Mouse (Mus musculus): Measurements from ENCODE around the gene Fhit. TPM values are rescaled to one million over a fixed set of nuclear protein-coding genes. Genes with fewer than 3 reads are reported as not detected.
A peak's percentile ranks its signal among the peaks of the same experiment; 100 is the strongest.

The Fhit gene
- polyA plus RNA-seq, 1 experiment from 2014 or later = 4.8 TPM

DNA sequence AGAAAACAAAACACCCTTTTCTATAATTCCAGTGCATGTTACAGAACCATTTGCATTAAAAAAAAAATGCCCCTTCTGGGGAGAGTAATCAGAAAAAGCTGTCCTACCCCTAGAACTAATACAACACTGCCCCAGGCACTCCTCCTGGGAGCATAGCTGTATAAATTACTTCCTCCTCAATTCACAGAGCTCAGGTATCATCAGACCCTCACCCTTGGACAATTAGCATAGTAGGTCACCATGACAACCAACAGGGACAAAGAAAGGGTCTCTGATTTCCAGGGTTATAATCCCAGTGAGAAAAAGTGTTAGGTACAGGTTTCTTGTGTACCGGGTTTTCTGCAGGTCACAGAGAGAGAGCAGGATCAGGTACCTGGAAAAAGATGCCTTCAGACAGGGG is 654.3 kb downstream of the Fhit start:
- no peak; the same call in 1 of the 2 replicates for ATAC-seq (ENCODE audit: insufficient number of reproducible peaks, insufficient read depth, low FRiP score, low TSS enrichment, low read depth)
- H3K4me1 ChIP-seq (replicated peaks) = no peaks in the 10 kb centered on the region; the same call in 1 of the 2 replicates
- H3K27ac ChIP-seq = no peak overlapping the region
- 22% methylated on average over 1 of the region's 1 CpGs for WGBS
- no peaks in the 10 kb centered on the region for H3K9me3 ChIP-seq
- H3K4me2 ChIP-seq = no peak overlapping the region
- H3K4me3 ChIP-seq (replicated peaks) = no peak overlapping the region
- H3K27me3 ChIP-seq = no peaks in the 10 kb centered on the region
- H3K36me3 ChIP-seq = no peaks in the 10 kb centered on the region
- H3K9ac ChIP-seq (replicated peaks) = no peak overlapping the region

DNA sequence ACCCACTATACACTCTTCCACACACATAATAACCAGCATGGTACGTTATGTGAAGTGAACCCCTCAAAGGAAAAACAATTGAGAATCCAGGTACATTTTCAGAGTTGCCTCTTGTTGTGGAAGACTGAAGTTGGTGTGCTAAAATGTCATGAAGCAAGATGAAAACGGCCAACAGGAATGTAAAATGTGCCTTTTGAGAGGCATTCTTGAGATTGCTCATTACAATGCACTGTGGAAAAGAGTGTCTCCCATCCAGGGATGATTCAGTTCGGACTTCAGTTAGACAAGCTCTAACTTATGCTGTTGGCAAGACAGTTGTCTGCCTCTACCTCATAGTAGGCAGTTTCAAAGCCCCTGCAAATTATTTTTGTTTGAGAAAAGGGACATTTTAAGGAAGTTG is 676.0 kb downstream of the Fhit start:
- no peak overlapping the region for H3K4me3 ChIP-seq (replicated peaks)

DNA sequence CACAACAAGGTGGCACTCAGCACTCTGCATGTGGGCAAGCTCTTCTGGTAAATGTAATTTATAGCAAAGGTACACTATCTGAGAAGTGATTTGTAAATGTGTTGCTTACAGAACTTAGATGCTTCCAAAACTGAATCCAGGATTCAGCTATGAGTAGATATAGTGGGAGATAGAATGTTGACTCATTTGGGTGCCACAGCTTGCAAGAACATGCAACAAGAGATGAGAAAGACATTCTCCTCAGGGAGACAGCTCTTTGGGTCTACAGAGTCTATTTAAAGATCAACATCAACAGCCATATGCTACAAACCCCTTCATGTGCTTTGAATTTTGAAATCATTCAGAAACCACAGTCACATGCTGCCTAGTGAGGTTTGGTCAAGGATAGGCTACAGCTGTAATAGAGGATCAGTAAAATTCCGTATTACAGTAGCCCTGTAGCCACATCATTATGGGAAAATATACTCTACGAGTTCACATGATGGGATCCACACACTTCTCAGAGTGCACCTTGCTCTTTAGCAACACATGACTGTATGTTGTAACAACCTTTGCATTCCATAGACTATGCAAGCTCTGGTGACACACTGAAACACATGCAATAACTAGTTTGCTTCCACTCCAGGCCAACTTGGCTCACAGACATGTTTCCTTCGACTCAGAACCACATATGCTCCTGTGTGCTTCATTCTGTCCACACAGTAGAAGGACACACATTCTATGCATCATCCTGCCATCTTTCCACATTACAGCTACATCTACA is 678.8 kb downstream of the Fhit start:
- Histone ChIP-seq H3K4me2 (no peak overlapping the region), H3K9ac (replicated peaks) (no peak overlapping the region), H3K36me3 (no peaks in the 10 kb centered on the region), H3K27me3 (no peaks in the 10 kb centered on the region), H3K4me3 (replicated peaks) (no peak overlapping the region), H3K4me1 (replicated peaks) (no peaks in the 10 kb centered on the region), H3K9me3 (no peaks in the 10 kb centered on the region), H3K27ac (no peak overlapping the region)
- WGBS = 93% methylated on average over 3 of the region's 3 CpGs
- no peak for ATAC-seq (ENCODE audit: insufficient number of reproducible peaks, insufficient read depth, low FRiP score, low TSS enrichment, low read depth)

More for the DNA sequence above, 676.0 kb downstream of the Fhit start:
- H3K27me3 ChIP-seq = no peaks in the 10 kb centered on the region
- H3K9ac ChIP-seq (replicated peaks) = no peak overlapping the region
- H3K4me1 ChIP-seq (replicated peaks) = no peaks in the 10 kb centered on the region
- H3K36me3 ChIP-seq = no peaks in the 10 kb centered on the region
- 80% methylated on average over 3 of the region's 3 CpGs for WGBS
- H3K9me3 ChIP-seq = no peaks in the 10 kb centered on the region
- no peak for ATAC-seq (ENCODE audit: insufficient number of reproducible peaks, insufficient read depth, low FRiP score, low TSS enrichment, low read depth)
- no peak overlapping the region for H3K27ac ChIP-seq
- H3K4me2 ChIP-seq = no peak overlapping the region

DNA sequence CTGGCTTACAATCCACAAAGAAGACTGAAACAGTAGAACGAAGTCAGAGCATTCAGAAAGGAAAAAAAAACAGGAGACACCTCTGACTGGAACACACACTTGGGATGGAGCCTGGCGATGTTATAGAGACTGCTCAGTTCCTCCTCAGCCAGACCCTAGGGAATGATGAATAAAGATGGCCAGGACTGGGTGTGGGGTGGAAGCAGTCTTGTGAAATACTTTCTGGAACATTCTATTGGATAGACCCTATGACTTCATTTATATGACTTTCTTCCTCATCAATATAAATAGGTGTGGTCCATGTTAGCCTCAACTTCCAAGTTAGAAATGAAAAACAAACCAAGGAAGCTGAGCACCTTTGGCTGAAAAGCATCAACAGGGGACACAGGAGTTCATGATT is 680.5 kb downstream of the Fhit start:
- Histone ChIP-seq H3K36me3 (no peaks in the 10 kb centered on the region), H3K9me3 (no peaks in the 10 kb centered on the region), H3K4me2 (no peak overlapping the region), H3K4me1 (replicated peaks) (no peaks in the 10 kb centered on the region), H3K27ac (no peak overlapping the region), H3K9ac (replicated peaks) (no peak overlapping the region), H3K27me3 (no peaks in the 10 kb centered on the region), H3K4me3 (replicated peaks) (no peak overlapping the region)
- ATAC-seq (ENCODE audit: insufficient number of reproducible peaks, insufficient read depth, low FRiP score, low TSS enrichment, low read depth) = no peak
- 77% methylated on average over 2 of the region's 2 CpGs for WGBS

DNA sequence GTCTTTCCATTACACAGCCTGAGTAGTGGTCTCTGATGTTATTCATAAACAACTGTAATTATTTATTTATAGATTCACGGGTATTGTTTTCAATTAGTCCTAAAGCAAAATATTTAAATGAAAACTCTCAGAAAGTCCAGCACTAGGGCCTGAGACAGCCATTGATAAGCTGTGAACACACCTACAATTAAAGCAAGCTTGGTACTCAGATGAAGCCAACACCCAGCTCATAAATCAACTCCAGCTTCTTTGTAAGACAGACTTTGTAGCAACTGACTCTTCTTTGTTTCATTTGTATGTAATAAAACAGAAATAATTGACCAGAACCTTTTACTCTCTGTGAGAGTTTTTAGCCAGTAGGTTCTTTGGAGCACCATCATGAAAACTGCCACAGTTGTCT is 681.2 kb downstream of the Fhit start:
- ATAC-seq (ENCODE audit: insufficient number of reproducible peaks, insufficient read depth, low FRiP score, low TSS enrichment, low read depth) = no peak
- Histone ChIP-seq H3K9ac (replicated peaks) (no peak overlapping the region), H3K27me3 (no peaks in the 10 kb centered on the region), H3K4me1 (replicated peaks) (no peaks in the 10 kb centered on the region), H3K27ac (no peak overlapping the region), H3K4me2 (no peak overlapping the region), H3K9me3 (no peaks in the 10 kb centered on the region), H3K36me3 (no peaks in the 10 kb centered on the region), H3K4me3 (replicated peaks) (no peak overlapping the region)
- WGBS = 78% methylated on average over 1 of the region's 1 CpGs

DNA sequence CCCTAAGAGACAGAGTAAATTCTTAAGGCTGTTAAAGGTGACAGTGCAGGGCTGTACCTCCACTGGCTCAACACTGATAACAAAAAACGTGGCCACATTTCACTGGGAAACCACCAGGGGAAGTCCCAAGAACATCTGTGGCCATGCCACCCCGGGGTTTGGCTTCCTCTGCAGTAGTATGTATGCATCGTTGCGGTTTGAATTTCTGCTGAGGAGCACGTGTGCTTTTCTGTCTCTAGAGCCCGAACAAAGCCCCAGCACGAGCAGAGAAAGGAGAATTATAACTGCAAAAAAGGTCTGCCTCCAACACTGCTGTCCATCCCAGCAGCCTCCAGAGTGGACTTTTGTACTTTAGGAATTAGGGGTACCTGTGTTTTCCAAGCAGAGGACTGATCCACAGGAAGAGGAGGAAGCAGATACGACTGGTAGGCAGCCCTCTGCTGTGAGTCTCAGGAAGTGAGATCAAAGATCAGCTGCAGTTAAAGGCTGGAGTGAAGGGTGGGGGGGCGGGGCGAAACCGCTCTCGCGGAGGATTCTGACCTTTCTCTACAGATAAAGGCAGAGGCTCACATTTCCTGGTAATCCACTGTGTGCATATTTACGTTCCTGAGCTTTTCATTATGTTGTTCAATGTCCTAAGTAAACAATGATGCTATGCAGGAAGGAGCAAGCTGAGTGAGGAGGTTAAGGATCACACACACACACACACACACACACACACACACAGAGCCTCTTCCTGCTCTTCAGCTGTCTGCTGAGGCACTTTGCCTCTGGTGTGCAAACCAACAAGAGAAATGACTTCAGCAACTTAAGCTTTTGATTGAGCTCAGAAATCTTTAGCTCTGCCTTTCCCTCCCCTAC is 708.6 kb downstream of the Fhit start:
- Histone ChIP-seq H3K9me3 (no peaks in the 10 kb centered on the region), H3K4me1 (replicated peaks) (peaks cover 9% of the 10 kb centered on the region), H3K36me3 (no peaks in the 10 kb centered on the region), H3K27me3 (no peaks in the 10 kb centered on the region), H3K4me3 (replicated peaks) (peak overlapping the region; percentile 22), H3K4me2 (peak overlapping the region; percentile 51), H3K9ac (replicated peaks) (peak overlapping the region; percentile 42), H3K27ac (peak overlapping the region; percentile 12; the same call in 1 of the 2 replicates)
- 15% methylated on average over 14 of the region's 14 CpGs for WGBS
- no peak; the same call in 1 of the 2 replicates for ATAC-seq (ENCODE audit: insufficient number of reproducible peaks, insufficient read depth, low FRiP score, low TSS enrichment, low read depth)

DNA sequence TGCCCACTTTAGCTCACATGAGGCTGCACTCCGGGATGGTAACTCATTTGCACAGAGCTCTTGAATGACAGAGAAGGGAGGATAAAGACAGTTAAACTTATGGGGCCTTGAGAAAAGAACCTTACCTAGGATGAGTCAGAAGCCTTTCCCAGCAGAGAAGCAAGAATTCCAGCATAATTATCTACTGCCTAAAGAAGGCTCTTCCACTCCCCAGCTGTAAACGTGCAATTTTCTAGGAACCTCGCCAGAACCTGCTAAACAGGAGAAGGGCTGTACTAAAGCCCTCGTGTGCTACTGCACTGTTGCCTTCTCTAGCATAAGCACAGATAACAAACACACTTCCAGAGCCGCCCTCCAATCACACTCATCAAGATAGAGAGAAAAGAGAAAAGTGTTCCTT is 709.6 kb downstream of the Fhit start:
- Histone ChIP-seq H3K36me3 (no peaks in the 10 kb centered on the region), H3K27me3 (no peaks in the 10 kb centered on the region), H3K9ac (replicated peaks) (no peak overlapping the region), H3K9me3 (no peaks in the 10 kb centered on the region), H3K4me1 (replicated peaks) (peaks cover 9% of the 10 kb centered on the region), H3K4me2 (no peak overlapping the region), H3K27ac (no peak overlapping the region), H3K4me3 (replicated peaks) (no peak overlapping the region)
- no peak for ATAC-seq (ENCODE audit: insufficient number of reproducible peaks, insufficient read depth, low FRiP score, low TSS enrichment, low read depth)
- 73% methylated on average over 5 of the region's 5 CpGs for WGBS

DNA sequence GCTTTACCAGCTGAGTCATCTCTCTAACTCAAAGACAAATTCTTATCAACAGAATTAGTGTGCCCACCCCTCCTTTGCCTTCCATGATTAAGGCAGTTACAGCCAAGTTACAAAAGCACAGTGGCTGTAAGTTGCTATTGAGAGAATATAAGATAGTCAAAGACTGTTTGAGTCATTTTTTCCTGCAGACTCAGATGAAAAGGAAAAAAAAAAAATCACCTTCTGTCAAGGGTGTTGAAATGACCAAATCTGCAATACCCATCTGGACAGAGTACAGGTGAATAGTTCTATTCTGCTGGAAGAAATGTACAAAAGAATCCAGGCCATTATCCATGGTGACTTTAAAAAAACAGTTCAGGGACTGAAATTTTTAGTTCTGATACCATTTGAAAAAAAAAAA is 716.5 kb downstream of the Fhit start:
- Histone ChIP-seq H3K4me2 (no peak overlapping the region), H3K9me3 (no peaks in the 10 kb centered on the region), H3K4me3 (replicated peaks) (no peak overlapping the region), H3K4me1 (replicated peaks) (no peaks in the 10 kb centered on the region), H3K9ac (replicated peaks) (no peak overlapping the region), H3K36me3 (no peaks in the 10 kb centered on the region), H3K27ac (no peak overlapping the region), H3K27me3 (no peaks in the 10 kb centered on the region)
- ATAC-seq (ENCODE audit: insufficient number of reproducible peaks, insufficient read depth, low FRiP score, low TSS enrichment, low read depth) = no peak

DNA sequence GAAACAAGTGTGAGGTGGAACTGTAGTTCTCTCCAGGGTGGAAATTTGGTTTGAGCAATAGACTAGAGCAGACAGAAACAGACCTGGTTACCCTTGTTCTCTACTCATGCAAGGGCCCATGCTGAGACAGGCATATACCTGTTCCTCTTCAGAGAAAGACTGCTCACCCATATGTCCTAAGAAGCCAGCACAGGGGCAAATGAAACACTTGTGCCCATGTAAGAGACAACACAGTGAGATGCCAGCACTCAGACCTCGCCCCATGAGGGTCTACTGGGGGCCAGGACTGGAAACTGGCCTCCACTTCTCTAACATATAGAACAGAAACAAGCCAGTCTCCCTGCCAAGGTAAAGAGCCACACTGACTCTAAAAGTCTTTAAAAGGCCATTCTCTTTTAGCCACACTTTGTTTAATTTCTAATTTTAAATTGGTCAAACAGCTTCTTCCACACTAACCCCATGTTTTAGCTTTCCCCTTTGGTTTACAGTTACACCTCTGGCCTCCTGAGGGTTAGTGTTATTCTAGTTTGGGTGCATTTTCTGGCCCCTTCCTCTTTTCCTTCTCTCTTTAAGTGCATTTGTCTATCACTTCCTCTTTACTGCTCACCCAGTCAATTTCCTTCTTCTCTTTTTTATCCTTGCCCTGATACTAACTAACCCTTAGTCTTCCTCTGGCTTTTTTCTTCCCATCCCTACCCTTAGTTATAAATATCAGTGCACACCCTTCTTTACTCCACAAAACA is 722.7 kb downstream of the Fhit start:
- H3K27me3 ChIP-seq = no peaks in the 10 kb centered on the region
- no peak overlapping the region for H3K27ac ChIP-seq
- H3K4me2 ChIP-seq = no peak overlapping the region
- no peak overlapping the region for H3K9ac ChIP-seq (replicated peaks)
- no peaks in the 10 kb centered on the region for H3K9me3 ChIP-seq
- no peaks in the 10 kb centered on the region for H3K4me1 ChIP-seq (replicated peaks)
- 63% methylated on average over 1 of the region's 1 CpGs for WGBS
- no peak overlapping the region for H3K4me3 ChIP-seq (replicated peaks)
- ATAC-seq (ENCODE audit: insufficient number of reproducible peaks, insufficient read depth, low FRiP score, low TSS enrichment, low read depth) = no peak
- H3K36me3 ChIP-seq = no peaks in the 10 kb centered on the region

DNA sequence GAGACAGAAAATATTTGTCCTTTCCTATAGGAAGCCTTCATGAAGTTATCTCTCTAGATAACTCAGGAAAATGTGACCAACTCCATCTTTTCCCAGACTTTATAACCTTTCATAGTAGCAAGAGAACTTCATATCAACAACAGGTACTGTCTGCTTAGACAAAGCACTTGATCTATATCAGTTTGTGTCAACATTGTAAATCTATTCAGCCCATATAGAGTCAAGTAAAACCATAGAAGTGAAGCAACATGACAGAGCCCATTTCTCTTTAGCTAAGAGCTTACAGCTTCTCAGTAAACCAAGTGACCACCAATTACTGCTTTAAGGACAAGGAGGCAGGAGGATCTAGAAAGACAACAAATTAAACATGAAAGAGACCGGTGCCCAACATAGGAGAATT is 725.6 kb downstream of the Fhit start:
- Histone ChIP-seq H3K4me2 (no peak overlapping the region), H3K36me3 (no peaks in the 10 kb centered on the region), H3K4me1 (replicated peaks) (no peaks in the 10 kb centered on the region), H3K27ac (no peak overlapping the region), H3K9ac (replicated peaks) (no peak overlapping the region), H3K4me3 (replicated peaks) (no peak overlapping the region), H3K9me3 (no peaks in the 10 kb centered on the region), H3K27me3 (no peaks in the 10 kb centered on the region)
- WGBS = 89% methylated on average over 1 of the region's 1 CpGs
- no peak for ATAC-seq (ENCODE audit: insufficient number of reproducible peaks, insufficient read depth, low FRiP score, low TSS enrichment, low read depth)

DNA sequence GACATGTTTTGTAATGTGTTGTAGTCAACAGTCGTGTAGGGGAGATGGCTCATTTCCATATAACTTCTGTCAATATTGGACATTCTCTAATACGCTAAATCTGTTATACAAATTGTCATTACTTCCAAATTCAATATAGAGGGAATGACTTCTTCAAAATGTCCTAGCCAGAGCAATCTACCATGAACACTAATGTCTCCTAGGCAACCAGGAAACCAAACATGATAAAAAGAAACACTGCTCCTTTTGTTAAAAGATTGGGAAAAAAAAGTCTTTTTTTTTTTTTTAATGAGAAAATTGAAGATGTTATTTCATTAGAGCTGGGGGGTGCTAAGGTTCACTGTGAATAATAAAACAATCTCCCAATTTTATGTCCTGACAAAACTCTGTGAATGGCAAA is 729.3 kb downstream of the Fhit start:
- no peak for ATAC-seq (ENCODE audit: insufficient number of reproducible peaks, insufficient read depth, low FRiP score, low TSS enrichment, low read depth)
- Histone ChIP-seq H3K9ac (replicated peaks) (no peak overlapping the region), H3K4me3 (replicated peaks) (no peak overlapping the region), H3K27me3 (no peaks in the 10 kb centered on the region), H3K36me3 (no peaks in the 10 kb centered on the region), H3K9me3 (no peaks in the 10 kb centered on the region), H3K27ac (no peak overlapping the region), H3K4me2 (no peak overlapping the region), H3K4me1 (replicated peaks) (no peaks in the 10 kb centered on the region)
- WGBS = 85% methylated on average over 2 of the region's 2 CpGs

Data from limb, embryonic 12.5 days (tissue).